Mouse (Mus musculus) heart, adult 2 months (tissue): ENCODE measurements around the gene Ccdc60.

Experiments used
- CTCF ChIP-seq: fragments of 200-600 bp; IDR thresholded peaks from 2 replicates; pipeline ENCODE4 v1.8.1; 2022; ENCODE audit warnings: antibody characterized with exemption, mild to moderate bottlenecking, moderate library complexity
- EP300 ChIP-seq: fragments of 200-500 bp; IDR thresholded peaks from 2 replicates; pipeline ENCODE4 v1.6.1; 2011; ENCODE audit warnings: low read depth, low read length, control low read depth; ENCODE audit not compliant: insufficient read depth
- POLR2A ChIP-seq: fragments of 200-500 bp; IDR thresholded peaks from 2 replicates; pipeline ENCODE4 v1.6.1; 2011; ENCODE audit warnings: mild to moderate bottlenecking, low read depth, low read length, control low read depth; ENCODE audit not compliant: insufficient read depth

- TF ChIP-seq EP300: no peak
- TF ChIP-seq CTCF: no peak
- no peak for TF ChIP-seq POLR2A
Measured at GRCm38 (mm10) chr5:116202692-116203091, 86.1 kb downstream of the Ccdc60 start.
